Mouse (Mus musculus) stomach, embryonic 16.5 days (tissue): Measurements from ENCODE around the gene Lsg1. TPM values are rescaled to one million over a fixed set of nuclear protein-coding genes. Genes with fewer than 3 reads are reported as not detected.
A peak's percentile ranks its signal among the peaks of the same experiment; 100 is the strongest.

Experiments used
- ATAC-seq: fragments of 200-750 bp; cut with Nextera tagmentation; 2 replicates; pipeline ENCODE4 v1.8.0; 2017; ENCODE audit warnings: moderate number of reproducible peaks, moderate TSS enrichment; ENCODE audit not compliant: insufficient read depth, low FRiP score
- H3K27ac ChIP-seq: fragments of 300-500 bp; sonication (generic); 2 replicates; pipeline ENCODE4 v1.5.1; 2014; ENCODE audit warnings: low read length
- H3K27me3 ChIP-seq: fragments of 300-500 bp; sonication (generic); 2 replicates; pipeline ENCODE4 v1.6.1; 2014; ENCODE audit warnings: low read length, control low read depth, mixed read lengths; ENCODE audit not compliant: control insufficient read depth, insufficient read depth
- H3K36me3 ChIP-seq: fragments of 300-500 bp; sonication (generic); 2 replicates; pipeline ENCODE4 v1.6.1; 2014; ENCODE audit warnings: low read length; ENCODE audit not compliant: control insufficient read depth, insufficient read depth
- H3K4me1 ChIP-seq: fragments of 300-500 bp; sonication (generic); 2 replicates; pipeline ENCODE4 v1.6.1; 2014; ENCODE audit warnings: low read length, control low read depth, mixed read lengths; ENCODE audit not compliant: control insufficient read depth, insufficient read depth
- H3K4me2 ChIP-seq: fragments of 300-500 bp; sonication (generic); 2 replicates; pipeline ENCODE4 v1.6.1; 2014; ENCODE audit warnings: low read depth, low read length, mixed read lengths
- H3K4me3 ChIP-seq: fragments of 300-500 bp; sonication (generic); replicated peaks from 2 replicates; pipeline ENCODE4 v1.5.1; 2014; ENCODE audit warnings: mild to moderate bottlenecking, low read length
- H3K9ac ChIP-seq: fragments of 300-500 bp; sonication (generic); 2 replicates; pipeline ENCODE4 v1.6.1; 2014; ENCODE audit warnings: low read length
- H3K9me3 ChIP-seq: fragments of 300-500 bp; sonication (generic); replicated peaks from 2 replicates; pipeline ENCODE4 v1.6.1; 2016; ENCODE audit warnings: low read length, control low read depth; ENCODE audit not compliant: control insufficient read depth
- WGBS: fragments of 180-500 bp; shearing (Covaris S2); extraction: QIAGEN DNeasy Blood & Tissue Kit; methylation state at CpG from one replicate; pipeline ENCODE4 v1.1.7; 2014; 5-methylcytosine and 5-hydroxymethylcytosine counted together
- polyA plus RNA-seq: library from polyadenylated mRNA; unstranded; fragments of >200 nt; fragmentation: Nextera tagmentation; extraction: Ambion mirVana; gene quantifications from 2 replicates; pipeline ENCODE4 v1.2.1, GENCODE M21; 2015

Lsg1 gene
- polyA plus RNA-seq, 1 experiment from 2014 or later = 51.6 TPM

GRCm38 (mm10) chr16:30549516-30549915, 37.9 kb downstream of the Lsg1 start:
- 0 out of 2 replicates have a peak, but pooled peaks cover 4% of the 10 kb centered on the region for H3K36me3 ChIP-seq
- H3K27ac ChIP-seq = no peak overlapping the region
- H3K9ac ChIP-seq = peak overlapping the region; percentile 94; the same call in 1 of the 2 replicates
- 0 out of 2 replicates have a peak overlapping the region, but pooled peaks have one; percentile 68 for H3K4me2 ChIP-seq
- 84% methylated on average over 7 of the region's 7 CpGs for WGBS
- peak overlapping the region; percentile 77 for H3K4me3 ChIP-seq
- H3K4me1 ChIP-seq = peaks cover 13% of the 10 kb centered on the region; the same call in 1 of the 2 replicates
- no peaks in the 10 kb centered on the region for H3K9me3 ChIP-seq
- ATAC-seq = no peak
- no peaks in the 10 kb centered on the region for H3K27me3 ChIP-seq

- 0 out of 2 replicates have a peak, but pooled peaks cover 4% of the 10 kb centered on the region for H3K36me3 ChIP-seq
- no peak overlapping the region for H3K4me2 ChIP-seq
- WGBS = 87% methylated on average over 5 of the region's 5 CpGs
- peaks cover 13% of the 10 kb centered on the region; the same call in 1 of the 2 replicates for H3K4me1 ChIP-seq
- no peak overlapping the region for H3K9ac ChIP-seq
- no peaks in the 10 kb centered on the region for H3K9me3 ChIP-seq
- H3K27me3 ChIP-seq = no peaks in the 10 kb centered on the region
- no peak overlapping the region for H3K4me3 ChIP-seq
- no peak for ATAC-seq
- no peak overlapping the region for H3K27ac ChIP-seq
These were observed 39.1 kb downstream of the Lsg1 start for GRCm38 (mm10) chr16:30548291-30548690.

GRCm38 (mm10) chr16:30544693-30545092, 42.7 kb downstream of the Lsg1 start:
- no peaks in the 10 kb centered on the region for H3K4me1 ChIP-seq
- H3K9ac ChIP-seq = no peak overlapping the region
- H3K4me2 ChIP-seq = no peak overlapping the region
- H3K36me3 ChIP-seq = 0 out of 2 replicates have a peak, but pooled peaks cover 4% of the 10 kb centered on the region
- no peaks in the 10 kb centered on the region for H3K9me3 ChIP-seq
- no peak for ATAC-seq
- 78% methylated on average over 4 of the region's 4 CpGs for WGBS
- no peak overlapping the region for H3K4me3 ChIP-seq
- no peak overlapping the region for H3K27ac ChIP-seq
- H3K27me3 ChIP-seq = no peaks in the 10 kb centered on the region

GRCm38 (mm10) chr16:30543386-30543785, 44.0 kb downstream of the Lsg1 start:
- ATAC-seq = no peak
- no peaks in the 10 kb centered on the region for H3K9me3 ChIP-seq

GRCm38 (mm10) chr16:30542826-30543225, 44.6 kb downstream of the Lsg1 start:
- Histone ChIP-seq H3K36me3 (0 out of 2 replicates have a peak, but pooled peaks cover 4% of the 10 kb centered on the region), H3K9me3 (no peaks in the 10 kb centered on the region), H3K4me1 (no peaks in the 10 kb centered on the region), H3K27ac (no peak overlapping the region), H3K9ac (no peak overlapping the region; the same call in 1 of the 2 replicates), H3K27me3 (no peaks in the 10 kb centered on the region), H3K4me3 (no peak overlapping the region), H3K4me2 (no peak overlapping the region)
- no peak for ATAC-seq
- WGBS = 77% methylated on average over 6 of the region's 6 CpGs

More at GRCm38 (mm10) chr16:30543386-30543785, 44.0 kb downstream of the Lsg1 start:
- Histone ChIP-seq H3K27me3 (no peaks in the 10 kb centered on the region), H3K9ac (no peak overlapping the region), H3K36me3 (0 out of 2 replicates have a peak, but pooled peaks cover 4% of the 10 kb centered on the region), H3K4me1 (no peaks in the 10 kb centered on the region), H3K27ac (no peak overlapping the region), H3K4me3 (no peak overlapping the region), H3K4me2 (no peak overlapping the region)
- WGBS = 88% methylated on average over 9 of the region's 9 CpGs

GRCm38 (mm10) chr16:30540107-30541001, 47.0 kb downstream of the Lsg1 start:
- Histone ChIP-seq H3K4me2 (0 out of 2 replicates have a peak overlapping the region, but pooled peaks have one; percentile 4), H3K27me3 (no peaks in the 10 kb centered on the region), H3K9ac (no peak overlapping the region), H3K4me1 (0 out of 2 replicates have a peak, but pooled peaks cover 6% of the 10 kb centered on the region), H3K9me3 (no peaks in the 10 kb centered on the region), H3K27ac (no peak overlapping the region), H3K36me3 (no peaks in the 10 kb centered on the region), H3K4me3 (0 out of 2 replicates have a peak overlapping the region, but pooled peaks have one; percentile 9)
- WGBS = 69% methylated on average over 20 of the region's 20 CpGs
- ATAC-seq = no peak

GRCm38 (mm10) chr16:30539433-30539832, 48.0 kb downstream of the Lsg1 start:
- 23% methylated on average over 10 of the region's 10 CpGs for WGBS
- ATAC-seq = no peak
- Histone ChIP-seq H3K9ac (no peak overlapping the region), H3K36me3 (no peaks in the 10 kb centered on the region), H3K4me1 (0 out of 2 replicates have a peak, but pooled peaks cover 6% of the 10 kb centered on the region), H3K27ac (no peak overlapping the region), H3K9me3 (no peaks in the 10 kb centered on the region), H3K4me2 (no peak overlapping the region), H3K4me3 (no peak overlapping the region), H3K27me3 (no peaks in the 10 kb centered on the region)

GRCm38 (mm10) chr16:30535075-30535474, 52.3 kb downstream of the Lsg1 start:
- WGBS = 79% methylated on average over 1 of the region's 1 CpGs
- no peak overlapping the region for H3K27ac ChIP-seq

GRCm38 (mm10) chr16:30533592-30533991, 53.8 kb downstream of the Lsg1 start:
- Histone ChIP-seq H3K27ac (no peak overlapping the region), H3K4me2 (no peak overlapping the region), H3K4me3 (no peak overlapping the region), H3K9me3 (no peaks in the 10 kb centered on the region), H3K9ac (no peak overlapping the region), H3K27me3 (no peaks in the 10 kb centered on the region), H3K4me1 (peaks cover 9% of the 10 kb centered on the region; the same call in 1 of the 2 replicates), H3K36me3 (no peaks in the 10 kb centered on the region)
- ATAC-seq = no peak
- 71% methylated on average over 4 of the region's 4 CpGs for WGBS

More at GRCm38 (mm10) chr16:30535075-30535474, 52.3 kb downstream of the Lsg1 start:
- no peak overlapping the region for H3K4me3 ChIP-seq
- no peak overlapping the region for H3K9ac ChIP-seq
- no peaks in the 10 kb centered on the region for H3K36me3 ChIP-seq
- H3K4me1 ChIP-seq = peaks cover 9% of the 10 kb centered on the region; the same call in 1 of the 2 replicates
- no peaks in the 10 kb centered on the region for H3K27me3 ChIP-seq
- no peak overlapping the region for H3K4me2 ChIP-seq
- H3K9me3 ChIP-seq = no peaks in the 10 kb centered on the region
- no peak for ATAC-seq
